Mouse (Mus musculus) lung, adult 2 months (tissue): ENCODE measurements around the gene Ehd1.

Experiments
- CTCF ChIP-seq: fragments of 200-500 bp; IDR thresholded peaks from 2 replicates; pipeline ENCODE4 v1.5.1; 2011; ENCODE audit warnings: mild to moderate bottlenecking, low read length, control low read depth; ENCODE audit not compliant: insufficient read depth
- POLR2A ChIP-seq: fragments of 200-500 bp; IDR thresholded peaks from 2 replicates; pipeline ENCODE4 v1.6.1; 2011; ENCODE audit warnings: low read depth, mild to moderate bottlenecking, control low read depth, low read length, borderline replicate concordance; ENCODE audit errors: extremely low read depth

GRCm38 (mm10) chr19:6283001-6283400 is 6.5 kb downstream of the Ehd1 start:
- no peak for TF ChIP-seq CTCF
- no peak for TF ChIP-seq POLR2A
